Mouse (Mus musculus) right cerebral cortex, postnatal 4 days (tissue): ENCODE measurements around the gene Nsf.

Source experiments
- DNase-seq: peaks from one replicate; pipeline ENCODE4 v3.0.0-alpha.2; 2022

The Nsf gene

DNA sequence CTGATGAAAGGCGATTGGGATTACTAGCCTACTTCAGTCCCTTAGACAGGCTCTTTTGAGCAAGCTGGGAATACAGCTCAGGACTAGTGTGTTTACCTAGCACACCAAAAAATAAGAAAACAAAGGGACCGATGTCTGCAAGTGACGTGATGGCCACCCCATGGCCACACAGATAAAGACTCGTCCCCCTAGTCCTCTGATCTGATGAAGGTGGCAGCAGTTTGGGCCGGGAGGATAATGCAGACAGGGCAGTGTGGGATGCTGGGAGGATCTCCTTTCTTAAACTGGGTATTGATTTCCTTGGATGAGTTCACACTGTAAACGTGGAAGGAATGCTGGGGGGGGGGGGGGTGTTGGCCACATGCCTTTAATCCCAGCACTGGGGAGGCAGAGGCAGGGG is 13.0 kb downstream of the Nsf start:
- no peak for DNase-seq

- DNase-seq = no peak
Measured at GRCm38 (mm10) chr11:103937976-103938728, 15.7 kb downstream of the Nsf start.

- no peak for DNase-seq
Measured at GRCm38 (mm10) chr11:103937451-103937850, 16.4 kb downstream of the Nsf start.

DNA sequence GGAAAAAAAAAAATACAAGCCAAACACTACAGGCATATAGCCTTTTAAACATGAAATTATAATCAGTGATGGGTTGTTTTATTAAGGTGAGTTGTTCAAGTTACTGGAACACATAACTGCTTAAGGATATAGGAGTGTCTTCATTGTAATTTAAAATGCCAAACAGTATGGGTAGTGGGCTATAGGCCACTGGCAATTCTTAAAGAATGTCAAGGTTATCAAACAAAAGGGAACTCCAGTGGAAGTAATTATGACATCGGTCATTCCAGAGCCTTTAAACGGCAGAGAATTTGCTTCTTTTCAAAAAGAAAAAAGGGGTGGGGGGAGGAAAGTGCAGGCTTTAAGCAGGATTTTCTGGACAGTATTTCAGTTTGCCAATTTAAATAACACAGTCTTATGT is 18.1 kb downstream of the Nsf start:
- DNase-seq = no peak

DNA sequence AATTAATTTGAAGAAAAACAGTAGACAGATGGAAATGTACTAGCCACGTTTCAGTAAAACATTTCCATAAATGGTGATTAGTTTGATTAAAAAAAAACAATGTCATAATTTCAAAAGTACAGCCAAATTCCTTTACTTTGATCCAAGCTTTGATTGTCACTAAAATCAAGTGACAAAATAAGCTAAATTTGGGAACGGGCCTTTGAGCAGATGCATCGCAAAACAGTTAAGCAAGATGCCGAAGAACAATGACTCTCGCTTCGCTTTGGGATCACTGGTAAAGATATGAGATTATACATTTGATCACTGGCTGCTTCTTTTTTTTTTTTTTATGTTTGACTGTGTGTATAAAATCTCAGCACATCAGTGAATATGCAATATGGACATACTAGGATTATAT is 20.0 kb downstream of the Nsf start:
- DNase-seq = no peak

DNA sequence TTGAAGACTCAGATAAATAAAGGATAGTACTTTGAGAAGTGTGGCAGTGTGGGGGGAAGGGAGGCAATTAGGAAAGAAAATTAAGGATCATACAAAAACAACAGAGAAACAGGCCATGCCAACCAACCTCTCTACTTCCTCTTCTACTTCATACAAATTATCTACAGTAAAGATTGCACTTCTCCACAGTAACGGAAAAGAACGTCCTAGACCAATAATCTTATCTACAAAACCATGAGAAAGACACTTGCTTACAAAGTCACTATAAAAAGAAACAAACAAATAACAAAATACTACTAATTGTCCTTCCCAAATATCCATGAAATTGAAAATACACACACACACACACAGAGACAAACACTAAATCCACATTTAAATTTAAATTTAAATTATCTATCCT is 29.9 kb downstream of the Nsf start:
- no peak for DNase-seq

GRCm38 (mm10) chr11:103923272-103923671 is 30.6 kb downstream of the Nsf start:
- no peak for DNase-seq

- DNase-seq = no peak
Measured at GRCm38 (mm10) chr11:103922812-103923211, 31.0 kb downstream of the Nsf start.

DNA sequence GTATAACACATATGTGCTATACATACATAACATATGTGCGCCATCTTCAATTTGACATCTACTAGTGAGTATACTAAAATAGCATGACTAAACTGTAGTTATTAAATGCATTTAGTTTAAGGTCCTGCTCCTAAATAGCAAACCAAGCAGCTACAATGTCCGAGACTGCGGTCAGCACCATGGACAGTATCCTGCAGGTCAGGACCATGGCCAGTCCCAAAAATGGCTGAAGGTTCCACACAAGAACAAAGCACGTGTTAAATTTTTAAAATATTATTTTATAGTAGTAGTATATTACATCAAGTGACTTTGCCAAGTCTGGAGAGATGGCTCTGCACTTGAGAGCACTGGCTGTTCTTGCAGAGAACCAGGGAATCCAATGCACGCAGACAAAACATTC is 33.2 kb downstream of the Nsf start:
- no peak for DNase-seq

DNA sequence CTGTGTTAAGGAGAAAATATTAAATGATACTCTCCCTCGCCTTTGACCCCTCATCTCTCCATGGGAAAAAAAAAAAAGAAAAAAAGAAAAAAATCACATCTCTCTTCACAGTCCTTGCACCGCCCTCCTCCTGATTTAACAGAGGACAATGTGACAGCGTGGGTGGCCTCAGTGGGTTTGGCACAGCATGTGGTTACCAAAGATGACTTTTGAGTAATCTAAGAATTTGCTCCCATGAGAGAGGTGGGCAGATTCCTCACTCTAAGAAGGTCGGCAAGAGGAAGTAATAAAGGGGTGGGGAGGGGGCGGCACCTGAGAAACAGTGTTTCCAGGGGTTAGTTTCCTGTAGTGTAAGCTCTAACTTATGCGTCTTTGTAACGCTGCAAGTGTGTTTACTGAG is 37.0 kb downstream of the Nsf start:
- no peak for DNase-seq

DNA sequence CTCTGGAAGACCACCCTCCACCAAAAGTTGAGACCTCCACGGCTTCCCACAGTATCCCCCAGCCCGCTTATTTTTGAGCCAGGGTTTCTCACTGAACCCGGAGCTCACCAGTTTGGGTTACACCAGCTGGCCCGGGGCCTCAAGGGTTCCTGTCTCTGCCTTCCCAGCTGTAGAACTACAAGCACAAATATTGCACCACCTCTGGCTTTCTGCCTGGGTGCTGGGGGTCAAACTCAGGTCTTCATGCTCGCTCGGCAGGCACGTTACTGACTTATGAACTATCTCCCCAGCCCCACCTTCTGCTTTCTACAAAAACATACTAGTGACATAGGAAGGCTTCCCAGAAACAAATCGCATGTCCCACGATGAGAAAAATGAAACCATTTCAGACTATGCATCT is 38.2 kb downstream of the Nsf start:
- no peak for DNase-seq

DNA sequence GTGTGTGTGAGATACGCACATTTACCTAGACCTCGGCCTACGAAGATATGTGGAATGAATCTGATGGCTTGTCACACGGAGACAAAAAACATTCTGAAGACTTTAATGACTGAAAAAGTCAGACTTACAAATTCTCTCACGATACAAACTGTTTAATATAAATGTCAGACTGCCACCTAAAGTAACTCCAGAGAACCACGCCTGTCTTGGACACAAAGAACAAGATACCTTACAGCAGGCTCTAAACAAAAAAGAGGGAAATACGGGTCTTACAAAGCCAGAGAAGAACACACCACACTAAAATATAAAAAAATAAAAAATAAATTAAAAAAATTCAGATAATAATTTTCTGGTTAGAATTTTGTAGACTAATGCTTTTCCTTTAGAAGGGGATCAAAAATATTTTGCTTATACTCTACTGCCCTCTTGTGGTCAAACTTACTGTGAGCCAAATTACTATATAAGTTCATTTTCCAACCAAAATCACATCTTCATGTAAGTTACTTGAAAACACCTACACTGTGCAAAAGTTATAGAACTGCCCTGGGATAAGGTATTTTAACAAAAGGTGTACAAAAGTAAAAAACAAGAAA is 42.8 kb downstream of the Nsf start:
- no peak for DNase-seq

DNA sequence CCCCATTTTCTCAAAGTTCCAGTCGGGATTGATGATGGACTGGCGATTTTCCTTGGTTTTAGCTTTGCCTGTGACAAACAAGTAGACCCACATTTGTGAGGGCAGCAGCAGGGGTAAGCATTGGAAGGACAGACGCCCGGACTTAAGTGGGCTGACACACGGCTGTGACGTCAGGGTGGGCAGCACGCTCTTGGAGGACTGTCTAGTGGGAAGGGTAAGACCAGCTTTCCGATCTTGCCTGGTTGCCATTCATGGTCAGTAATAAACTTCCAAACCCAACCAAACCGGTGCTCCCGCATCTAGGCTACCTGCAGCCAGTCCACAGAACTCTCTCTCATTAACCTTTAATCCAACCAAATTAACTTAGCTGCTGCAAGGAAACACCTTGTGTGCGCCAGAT is 43.3 kb downstream of the Nsf start:
- DNase-seq = no peak

- no peak for DNase-seq
Measured at GRCm38 (mm10) chr11:103909809-103910208, 44.0 kb downstream of the Nsf start.

DNA sequence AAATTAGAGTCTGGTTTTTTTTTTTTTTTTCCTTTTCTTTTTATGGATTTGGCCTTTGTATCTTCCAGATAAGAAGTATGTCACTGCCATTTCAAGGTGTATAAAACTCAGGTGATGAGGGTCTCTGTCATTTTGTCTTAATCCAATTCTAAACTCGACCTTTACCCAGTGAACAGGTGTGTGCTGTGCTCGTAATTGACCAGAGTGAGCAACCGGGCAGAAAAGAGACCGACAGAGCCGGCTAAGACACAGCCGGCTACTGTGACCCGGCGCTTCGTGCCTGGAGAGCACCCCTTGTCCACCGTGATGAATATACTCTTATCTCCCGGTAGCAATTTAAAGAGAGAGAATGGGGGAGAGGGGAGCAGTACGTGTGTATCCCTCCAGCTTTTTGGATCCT is 44.5 kb downstream of the Nsf start:
- no peak for DNase-seq

- DNase-seq = no peak
Measured at GRCm38 (mm10) chr11:103906051-103906719, 47.7 kb downstream of the Nsf start.

- no peak for DNase-seq
Measured at GRCm38 (mm10) chr11:103905506-103905905, 48.4 kb downstream of the Nsf start.

DNA sequence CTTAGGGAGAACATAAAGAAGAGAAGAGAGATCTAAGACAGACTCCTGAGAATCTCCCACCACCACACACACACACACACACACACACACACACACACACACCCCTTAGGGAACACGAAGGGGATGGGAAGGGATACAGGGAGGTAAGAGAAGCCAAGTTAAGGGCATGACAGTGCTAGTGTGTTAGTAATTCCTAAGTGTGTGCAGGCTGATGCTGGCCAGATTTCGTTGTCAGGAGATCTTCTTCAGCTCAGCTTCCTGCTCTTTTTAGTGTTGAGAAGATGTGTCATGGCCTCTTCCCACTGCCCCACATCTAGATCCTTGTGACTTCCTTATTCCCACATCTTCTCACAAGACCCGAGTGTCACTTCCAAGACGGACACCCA is 52.3 kb downstream of the Nsf start:
- DNase-seq = no peak

DNA sequence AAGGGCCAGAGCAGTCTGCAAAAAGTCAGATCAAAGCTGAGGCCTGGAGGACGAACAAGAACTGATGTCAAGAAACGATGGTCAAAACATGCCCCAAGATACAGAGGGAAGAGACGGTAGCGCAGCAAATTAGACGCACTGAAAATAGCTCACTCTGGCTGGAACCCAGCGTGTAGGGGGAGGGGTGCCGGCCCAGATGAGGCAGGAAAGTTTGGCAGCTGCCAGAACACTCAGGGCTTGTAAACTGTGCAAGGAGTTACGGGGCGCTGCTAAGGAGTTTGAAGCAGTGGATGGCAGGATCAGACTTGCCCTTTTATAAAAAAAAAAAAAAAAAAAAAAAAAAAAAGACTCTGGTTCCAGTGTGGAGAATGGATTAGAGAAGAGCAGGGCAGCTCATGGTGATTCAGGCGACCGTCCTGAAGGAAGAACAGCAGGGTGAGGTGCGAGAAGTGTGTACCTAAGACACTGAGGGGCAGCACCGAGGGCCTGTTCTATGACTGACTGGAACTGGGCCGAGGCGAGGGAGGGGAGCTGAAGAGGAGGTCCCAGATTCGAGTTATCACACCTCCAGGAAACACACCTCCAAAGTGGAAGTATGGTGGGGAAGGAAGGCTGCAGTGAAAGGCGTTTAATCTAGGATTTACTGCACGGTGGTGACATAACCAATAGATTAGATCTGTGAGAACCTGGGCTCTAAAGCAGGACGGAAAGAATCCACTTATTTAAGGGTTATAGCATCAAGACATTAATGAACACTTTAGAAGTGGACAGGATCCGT is 52.9 kb downstream of the Nsf start:
- DNase-seq = peak; percentile 18

- DNase-seq = no peak
Measured at GRCm38 (mm10) chr11:103896966-103897750, 56.7 kb downstream of the Nsf start.

GRCm38 (mm10) chr11:103896056-103896455 is 57.8 kb downstream of the Nsf start:
- no peak for DNase-seq

DNA sequence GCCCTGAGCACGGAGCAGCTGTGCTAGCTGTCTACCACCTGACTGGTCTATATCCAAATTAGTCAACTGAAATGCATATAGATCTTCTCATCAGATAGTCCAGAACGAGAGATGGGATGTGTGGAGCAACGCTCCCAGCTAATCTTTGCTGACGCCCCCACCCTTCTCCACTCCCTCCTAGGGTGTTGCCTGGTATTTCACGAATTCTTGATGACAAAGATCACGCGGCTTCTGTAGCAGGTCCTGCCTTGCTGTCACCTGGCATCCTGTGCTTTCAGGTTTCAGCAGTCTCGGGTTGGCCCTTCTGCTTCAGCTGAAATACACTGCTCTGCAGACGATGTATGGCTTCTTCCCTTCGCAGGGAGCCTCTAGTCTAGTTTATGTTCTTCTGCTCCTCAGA is 61.0 kb downstream of the Nsf start:
- no peak for DNase-seq

GRCm38 (mm10) chr11:103891781-103892180 is 62.1 kb downstream of the Nsf start:
- no peak for DNase-seq
